Mouse (Mus musculus): ENCODE data around the gene Pdlim3. TPM values are rescaled to one million over a fixed set of nuclear protein-coding genes. Genes with fewer than 3 reads are reported as not detected.
"Not testable (repeated sequence)": the region's sequence is repeated elsewhere in the genome, so short reads cannot be mapped to it uniquely, and the experiment has no call there.

Pdlim3 gene
- total RNA-seq (2021), result 1 to 10 TPM; 1.6 to 1.7 TPM
- long read RNA-seq, experiment 1, result 0 reads
- long read RNA-seq, experiment 2, result 0 reads

DNA sequence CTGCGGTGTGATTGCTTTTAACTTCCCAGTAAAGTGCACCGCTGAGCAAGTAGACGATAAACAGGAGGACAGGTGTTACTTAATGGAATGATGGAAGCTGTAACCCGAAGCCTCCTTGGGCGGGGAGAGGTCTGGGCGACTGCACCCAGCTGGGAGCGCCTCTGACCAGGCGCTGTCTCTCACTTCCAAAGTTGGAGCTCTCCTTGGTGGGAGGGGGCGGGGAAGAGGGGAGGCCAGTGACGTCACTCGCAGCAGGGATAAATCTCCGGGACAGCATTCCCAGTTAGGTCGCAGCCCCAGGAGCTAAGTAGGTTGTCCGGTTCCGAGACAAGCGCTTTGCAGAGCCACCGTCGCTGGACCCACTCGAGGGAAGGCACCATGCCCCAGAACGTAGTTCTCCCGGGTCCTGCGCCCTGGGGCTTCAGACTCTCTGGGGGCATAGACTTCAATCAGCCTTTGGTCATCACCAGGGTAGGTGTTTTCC is at the start of gene Pdlim3:
Gene Pdlim3, plus strand, starts transcription at position 260 of the 484 bp plus-strand sequence.
- DNase-seq (ENCODE audit: low spot score in 2 of 2), result no peak

DNA sequence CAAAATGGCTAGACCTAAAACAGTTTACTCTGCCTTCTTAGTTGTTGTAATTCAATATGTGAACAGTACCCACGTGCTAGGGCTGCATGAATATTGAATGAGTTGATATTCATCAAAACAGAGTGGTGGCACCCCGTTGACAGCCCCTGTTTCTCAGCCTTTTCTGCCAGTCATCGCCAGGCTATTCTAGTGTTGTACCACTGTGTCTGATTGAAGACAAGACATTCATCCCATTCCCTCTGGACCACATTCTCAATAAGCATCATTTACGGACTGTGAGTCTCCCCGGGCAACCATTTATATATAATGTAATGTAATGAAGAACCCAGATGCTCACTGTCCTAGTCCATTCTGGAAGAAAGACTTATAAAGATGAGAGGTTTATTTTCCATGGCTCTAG is 42.0 kb upstream of the Pdlim3 start:
- intact Hi-C loops (cut with DNase I), result no loop called here
- no peak for DNase-seq (ENCODE audit: low spot score in 2 of 2)

More for the DNA sequence above, at the start of gene Pdlim3:
- intact Hi-C loops (cut with DNase I), result no loop called here

DNA sequence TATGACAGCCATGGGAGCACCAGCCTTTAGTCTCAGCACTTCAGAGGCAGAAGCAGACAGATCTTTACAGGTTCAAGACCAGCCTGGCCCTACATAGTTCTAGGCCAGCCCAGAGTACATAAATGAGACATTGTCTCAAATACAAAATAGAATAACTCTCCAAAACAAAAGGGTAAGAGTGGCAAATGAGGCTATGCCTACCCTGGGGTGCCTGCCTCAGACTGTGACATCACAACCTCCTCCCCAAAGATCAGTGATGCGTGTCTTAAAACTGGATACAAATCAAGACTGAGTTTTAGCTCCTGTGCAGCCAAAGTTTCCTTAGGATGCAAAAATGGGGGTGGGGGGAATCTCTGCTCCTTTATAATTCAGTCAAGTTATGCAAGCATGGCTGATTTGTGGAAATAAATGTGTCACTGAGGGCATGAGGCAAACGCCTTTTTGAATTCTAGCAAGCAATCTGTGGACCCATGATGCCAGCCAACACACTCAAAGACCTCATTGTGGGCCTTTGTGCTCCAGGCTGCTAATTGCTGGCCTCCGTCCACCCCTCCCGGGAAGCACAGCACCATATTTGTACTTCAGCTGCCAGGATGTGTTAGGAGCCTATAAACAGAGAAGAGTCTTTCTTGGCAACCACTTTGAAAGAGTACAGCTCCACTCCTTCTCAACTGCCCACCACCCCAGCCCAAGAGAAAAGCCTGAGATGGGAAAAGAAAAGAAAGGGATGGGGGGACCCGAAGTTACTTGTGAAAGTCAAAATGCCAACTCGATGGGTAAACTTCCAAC is 41.0 kb upstream of the Pdlim3 start:
- peak; percentile 65 to 85 for DNase-seq (ENCODE audit: low spot score in 2 of 2)
- intact Hi-C loops (cut with DNase I), result no loop called here

DNA sequence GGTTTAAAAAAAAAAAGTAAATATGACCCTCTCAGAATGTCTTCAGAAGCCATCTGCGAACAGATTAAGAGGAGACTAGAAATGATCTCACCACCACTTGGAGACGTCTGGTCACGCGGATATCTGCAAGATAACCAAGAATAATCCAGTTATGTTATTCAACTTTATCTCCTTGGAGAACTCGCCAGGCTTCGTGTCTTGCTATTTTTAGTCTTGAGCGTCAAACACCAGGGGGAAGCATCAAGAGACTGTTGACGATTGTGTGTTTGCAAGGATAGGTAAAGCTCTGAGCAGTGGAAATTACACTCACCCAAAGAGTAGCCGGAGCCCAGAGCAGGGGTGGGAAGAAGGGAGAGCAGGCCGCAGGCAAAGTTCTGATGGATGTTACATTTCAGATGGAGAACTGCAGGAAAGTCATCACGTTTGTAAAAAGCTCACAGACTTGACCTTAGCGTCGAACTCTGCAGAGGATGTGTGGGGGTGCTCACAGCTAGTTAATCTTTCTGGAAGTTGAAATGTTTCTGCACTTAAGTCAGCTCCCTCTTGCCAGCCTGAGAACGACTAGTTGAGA is 40.3 kb upstream of the Pdlim3 start:
- peak in 1 of 2 experiments; percentile 78 for DNase-seq (ENCODE audit: low spot score in 2 of 2)
- intact Hi-C loops (cut with DNase I), result no loop called here

DNA sequence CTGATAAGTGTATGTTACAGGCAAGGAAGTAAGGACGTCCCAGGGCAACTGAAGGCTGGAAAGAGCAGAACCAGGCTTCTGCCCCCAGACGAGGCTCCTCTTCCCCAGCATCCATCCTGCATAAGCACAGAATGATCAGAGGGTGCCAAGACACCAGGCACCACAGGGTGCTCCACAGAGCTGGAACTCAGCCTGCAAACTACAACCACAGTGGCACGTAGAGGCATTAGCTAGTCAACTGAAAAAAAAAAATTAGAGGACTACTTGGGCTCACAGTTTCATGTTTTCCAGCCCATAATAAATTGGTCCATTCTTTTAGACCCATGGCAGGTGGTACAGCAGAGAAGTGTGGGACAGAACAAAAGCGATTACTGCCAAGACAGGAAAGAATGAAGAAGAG is 39.4 kb upstream of the Pdlim3 start:
- intact Hi-C loops (cut with DNase I), result no loop called here
- no peak for DNase-seq (ENCODE audit: low spot score in 2 of 2)

DNA sequence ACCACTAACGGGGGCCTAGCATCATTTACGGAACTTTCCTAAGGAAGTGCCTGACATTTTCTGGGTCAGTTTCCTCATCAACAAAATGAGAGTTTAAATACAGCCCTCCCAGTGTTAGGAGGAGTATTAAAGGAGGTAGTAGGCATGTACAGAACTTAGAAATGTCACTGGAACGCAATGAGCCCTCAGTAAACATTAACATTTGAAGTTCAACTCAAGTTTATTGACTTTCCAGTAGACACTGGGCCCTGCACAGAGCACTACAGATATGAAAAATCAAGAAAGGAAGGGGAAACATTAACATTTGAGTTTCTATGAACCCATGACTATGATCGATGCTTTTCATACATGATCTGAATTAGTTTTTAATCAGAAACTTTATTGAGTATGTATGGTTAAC is 30.1 kb upstream of the Pdlim3 start:
- intact Hi-C loops (cut with DNase I), result no loop called here
- no peak for DNase-seq (ENCODE audit: low spot score in 2 of 2)

DNA sequence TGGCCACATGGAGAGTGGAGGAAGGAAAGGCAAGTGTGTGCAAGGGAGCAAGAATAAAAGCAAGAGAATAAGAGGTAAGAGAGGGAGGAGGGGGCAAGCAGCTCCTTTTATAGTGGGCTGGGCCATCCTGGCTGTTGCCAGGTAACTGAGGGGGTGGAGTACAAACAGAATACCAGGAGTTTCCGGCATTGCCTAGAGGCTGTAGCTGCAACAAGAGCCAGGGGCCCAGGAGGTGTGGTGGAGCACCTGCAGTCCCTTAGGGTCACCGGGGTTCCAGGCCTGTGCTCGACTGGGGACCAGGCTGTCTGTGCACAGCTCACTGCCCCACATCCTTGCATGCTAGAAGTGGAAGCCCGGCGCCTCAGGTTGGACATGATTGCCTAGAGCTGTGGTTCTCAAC is 27.5 kb upstream of the Pdlim3 start:
- intact Hi-C loops (cut with DNase I), result no loop called here

DNA sequence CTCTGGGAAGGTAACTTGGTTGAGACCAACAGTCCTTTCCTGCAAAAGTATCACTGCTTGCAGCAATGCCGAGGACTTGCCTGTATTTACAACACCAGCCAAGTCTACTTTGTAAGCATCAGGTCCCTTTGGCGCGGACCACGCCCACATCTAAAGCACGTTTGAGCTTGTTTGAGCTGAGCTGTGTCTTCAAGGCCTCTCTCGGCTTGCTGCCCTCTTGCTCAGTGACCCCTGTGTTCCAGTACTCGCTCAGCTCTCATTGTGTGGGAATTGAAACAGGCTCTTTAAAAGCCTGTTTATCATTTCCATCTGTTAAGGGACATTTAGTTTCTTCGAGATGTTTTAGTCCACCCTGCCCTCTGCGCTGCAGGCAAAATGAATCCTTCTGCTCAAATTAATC is 26.9 kb upstream of the Pdlim3 start:
- intact Hi-C loops (cut with DNase I), result no loop called here
- no peak for DNase-seq (ENCODE audit: low spot score in 2 of 2)

More for the DNA sequence above, 27.5 kb upstream of the Pdlim3 start:
- DNase-seq (ENCODE audit: low spot score in 2 of 2), result no peak

DNA sequence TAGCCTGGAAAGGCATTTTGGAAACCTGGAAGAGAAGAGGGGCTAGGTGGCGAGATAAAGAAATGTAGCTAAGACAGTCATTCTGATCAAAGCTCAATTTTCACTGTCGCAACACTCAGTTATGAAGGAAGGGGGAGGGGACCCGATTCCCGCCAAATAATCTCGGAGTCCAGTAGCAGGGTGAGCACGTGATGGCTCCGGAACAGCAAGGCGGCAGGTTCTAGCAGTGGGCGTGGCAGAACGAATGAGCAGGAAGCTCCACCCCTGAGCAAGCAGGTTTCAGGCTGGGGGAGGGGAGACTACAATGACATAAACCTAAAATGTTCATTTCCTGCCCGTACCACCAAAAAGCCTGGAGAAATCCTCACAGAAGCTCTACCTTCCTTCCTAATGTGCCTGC is 13.7 kb upstream of the Pdlim3 start:
- intact Hi-C loops (cut with DNase I); DNase-seq (ENCODE audit: low spot score in 2 of 2): not testable (repeated sequence)

DNA sequence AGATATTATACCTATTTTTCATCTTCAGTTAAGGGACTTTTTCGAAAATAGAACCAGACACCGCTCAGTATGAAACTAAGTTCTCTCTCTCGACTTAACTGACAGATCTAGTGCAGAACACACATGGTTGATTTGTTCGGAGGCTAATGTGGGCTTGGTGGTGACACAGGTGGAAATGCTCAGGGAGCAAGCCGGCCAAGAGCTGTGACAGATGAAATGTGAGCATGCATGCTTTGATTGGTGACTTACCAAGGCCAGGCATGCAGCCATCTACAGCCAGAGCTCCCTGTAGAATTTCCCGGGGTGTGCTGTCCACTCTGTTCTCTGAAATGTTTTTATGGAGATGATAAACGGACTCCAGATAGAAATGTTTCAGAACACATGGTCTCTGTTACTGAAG is 13.2 kb upstream of the Pdlim3 start:
- no peak for DNase-seq (ENCODE audit: low spot score in 2 of 2)
- intact Hi-C loops (cut with DNase I), result no loop called here

DNA sequence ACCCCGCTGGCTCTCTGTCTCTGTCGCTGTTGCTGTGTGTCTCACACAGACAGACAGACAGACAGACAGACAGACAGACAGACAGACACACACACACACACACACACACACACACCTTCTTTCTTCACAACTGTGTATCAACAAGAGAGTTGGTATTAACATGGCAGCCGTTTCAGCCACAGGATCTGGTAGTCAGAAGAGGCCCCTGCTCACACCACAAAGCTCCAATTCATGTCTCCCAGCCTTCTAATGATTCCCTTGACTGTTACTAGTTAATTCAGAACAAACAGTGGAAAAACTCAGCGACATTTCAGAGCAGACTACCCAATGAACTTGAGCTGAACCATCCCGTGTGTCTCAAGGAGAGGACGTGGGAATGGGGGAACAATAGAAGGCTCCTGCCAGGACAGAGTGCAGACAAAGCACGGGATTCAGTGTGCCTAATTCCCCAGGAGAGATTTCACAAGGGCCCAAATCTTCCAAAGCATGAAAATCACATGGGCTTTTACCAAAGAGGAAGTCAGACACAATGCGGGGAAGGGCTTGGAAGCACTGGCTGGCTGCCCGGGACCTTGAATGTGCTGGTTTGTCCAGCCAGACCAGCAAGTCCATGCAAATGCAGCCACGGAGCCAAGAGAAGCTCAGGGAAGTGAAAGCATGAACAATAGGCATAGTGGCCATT is 10.2 kb upstream of the Pdlim3 start:
- intact Hi-C loops (cut with DNase I), result no loop called here
- DNase-seq (ENCODE audit: low spot score in 2 of 2), result peak; percentile 29 to 47

DNA sequence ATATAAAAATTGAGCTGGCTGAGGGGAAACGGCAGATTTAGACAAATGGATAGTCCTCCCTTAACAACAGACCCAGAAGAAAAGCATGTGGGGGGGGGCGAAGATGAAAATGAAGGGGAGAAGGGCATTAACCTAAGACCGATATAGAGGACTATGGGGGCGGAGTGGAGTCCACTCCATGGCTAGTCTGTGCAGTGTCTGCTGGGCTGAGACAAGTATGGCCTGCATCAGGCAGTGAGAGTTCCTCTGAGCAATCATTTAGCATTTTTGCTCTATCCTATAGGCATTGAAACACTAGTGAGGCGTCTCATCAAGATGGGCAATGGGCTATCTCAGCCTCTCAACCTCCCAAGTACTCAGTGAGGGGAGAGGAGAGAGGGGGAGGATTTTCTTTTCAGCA is 8.9 kb upstream of the Pdlim3 start:
- no peak for DNase-seq (ENCODE audit: low spot score in 2 of 2)
- intact Hi-C loops (cut with DNase I), result no loop called here

DNA sequence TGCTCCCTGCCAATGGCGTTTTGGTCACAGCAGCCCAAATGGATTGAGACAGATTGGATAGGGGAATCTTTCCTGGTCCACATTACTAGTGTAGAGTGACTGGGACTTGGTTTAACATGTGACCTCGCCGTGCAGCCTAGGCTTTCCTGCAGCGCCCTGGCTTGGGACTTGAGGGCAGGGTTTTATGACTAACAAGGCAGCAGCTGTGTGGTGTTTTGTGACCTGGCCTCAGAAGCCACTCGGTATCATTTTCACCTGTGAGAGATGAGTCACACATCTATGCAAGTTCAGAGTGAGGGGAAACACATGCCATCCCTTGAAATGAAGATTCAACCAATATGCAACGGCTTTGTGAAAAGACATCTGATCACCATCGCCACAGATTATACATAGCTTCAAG is 7.6 kb upstream of the Pdlim3 start:
- no peak for DNase-seq (ENCODE audit: low spot score in 2 of 2)
- intact Hi-C loops (cut with DNase I), result no loop called here

DNA sequence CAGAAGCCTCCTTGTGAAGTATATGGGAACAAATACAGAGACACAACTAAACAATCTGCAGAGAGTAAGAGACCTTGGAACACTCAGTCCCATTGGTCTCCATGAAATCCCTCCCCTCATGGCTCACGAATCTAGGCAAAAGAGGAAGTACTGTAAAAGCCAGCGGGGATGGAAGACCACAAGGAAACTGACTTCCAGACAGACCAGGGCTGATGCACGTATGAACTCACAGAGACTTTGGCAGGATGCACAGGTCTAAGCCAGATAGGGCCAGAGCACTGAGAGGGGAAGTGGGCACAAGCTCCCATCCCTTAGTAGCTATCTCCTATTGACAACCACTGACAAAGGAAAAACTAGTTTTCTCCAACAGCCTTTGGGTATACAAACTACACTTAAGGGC is 4.8 kb upstream of the Pdlim3 start:
- no peak for DNase-seq (ENCODE audit: low spot score in 2 of 2)
- intact Hi-C loops (cut with DNase I), result no loop called here

DNA sequence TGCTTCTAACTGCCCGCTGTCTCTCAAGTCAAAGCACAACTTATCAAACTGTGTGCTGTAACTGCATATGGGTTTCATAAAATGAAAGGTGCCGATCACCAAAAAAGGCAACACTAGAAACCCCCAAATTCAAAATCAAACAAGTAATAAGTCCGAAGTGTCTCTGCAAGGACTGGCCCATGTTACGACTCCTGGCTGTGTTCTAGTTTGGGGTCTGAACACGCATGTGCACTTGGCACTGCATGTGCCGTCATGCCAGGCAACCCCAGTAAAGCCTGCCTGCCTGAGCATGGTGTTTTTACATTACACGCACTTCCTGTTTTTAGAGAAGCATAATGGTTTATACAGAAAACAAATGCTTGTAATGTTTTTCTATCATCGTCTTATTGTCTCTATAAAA is 3.5 kb upstream of the Pdlim3 start:
- intact Hi-C loops (cut with DNase I), result no loop called here
- DNase-seq (ENCODE audit: low spot score in 2 of 2), result no peak

DNA sequence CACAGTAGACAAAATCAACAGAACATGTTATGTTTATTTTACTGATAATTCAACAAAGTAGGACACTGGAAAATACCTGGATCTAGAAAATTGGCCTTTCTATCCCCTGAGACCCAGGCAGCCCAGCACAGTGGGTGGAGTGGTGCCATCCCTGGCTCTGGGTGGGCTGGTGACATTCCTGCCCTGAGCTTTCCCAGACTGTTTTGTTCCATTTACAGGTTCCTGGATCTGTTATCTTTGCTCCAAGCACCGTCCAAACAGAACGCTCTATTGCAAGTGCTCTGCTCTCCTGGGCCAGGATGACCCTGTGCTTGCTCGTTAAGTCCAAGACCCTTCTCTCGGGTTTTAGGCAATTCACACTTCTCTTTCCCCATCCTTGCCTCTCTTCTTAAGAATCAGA is 1.5 kb upstream of the Pdlim3 start:
- intact Hi-C loops (cut with DNase I), result no loop called here
- no peak for DNase-seq (ENCODE audit: low spot score in 2 of 2)

DNA sequence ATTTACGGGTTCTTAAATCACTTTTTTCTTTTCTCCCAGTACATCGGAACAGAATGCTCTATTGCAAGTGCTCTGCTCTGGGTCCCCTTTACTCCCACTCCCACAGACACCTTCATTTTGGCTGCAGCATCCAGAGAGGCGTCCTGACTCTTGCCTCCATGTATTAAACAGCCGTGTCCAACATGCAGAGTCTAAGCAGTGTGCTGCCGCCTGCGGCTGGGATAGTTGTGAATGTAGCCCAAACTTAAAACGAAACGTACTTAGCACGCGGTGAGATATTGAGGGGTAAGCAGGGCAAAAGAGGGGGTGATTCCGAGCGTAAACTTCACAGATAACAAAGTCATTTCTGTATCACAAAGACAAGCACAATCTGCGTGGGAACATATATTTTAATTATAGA is 709 bp upstream of the Pdlim3 start:
- DNase-seq (ENCODE audit: low spot score in 2 of 2), result no peak

DNA sequence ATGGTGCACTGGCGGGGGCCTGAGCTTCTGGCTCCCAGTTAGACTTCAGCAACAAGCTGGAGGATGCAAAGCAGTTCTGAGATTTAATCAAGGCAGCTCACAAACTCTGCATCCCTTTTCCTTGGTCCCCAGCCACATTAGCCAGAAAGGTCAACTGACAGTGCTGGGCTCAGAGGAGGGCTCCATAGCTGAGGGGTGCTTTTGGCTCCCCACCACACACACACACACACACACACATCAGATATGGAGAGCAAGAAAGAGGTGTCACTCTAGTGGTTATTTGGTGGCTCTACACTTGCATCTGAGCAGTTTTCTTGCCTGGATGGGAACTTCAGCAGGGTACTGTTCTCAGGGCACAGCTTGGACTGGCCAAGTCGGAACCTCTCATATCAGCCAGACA is 514 bp downstream of the Pdlim3 start:
- intact Hi-C loops (cut with DNase I), result no loop called here
- DNase-seq (ENCODE audit: low spot score in 2 of 2), result no peak

More for the DNA sequence above, 709 bp upstream of the Pdlim3 start:
- intact Hi-C loops (cut with DNase I), result no loop called here

DNA sequence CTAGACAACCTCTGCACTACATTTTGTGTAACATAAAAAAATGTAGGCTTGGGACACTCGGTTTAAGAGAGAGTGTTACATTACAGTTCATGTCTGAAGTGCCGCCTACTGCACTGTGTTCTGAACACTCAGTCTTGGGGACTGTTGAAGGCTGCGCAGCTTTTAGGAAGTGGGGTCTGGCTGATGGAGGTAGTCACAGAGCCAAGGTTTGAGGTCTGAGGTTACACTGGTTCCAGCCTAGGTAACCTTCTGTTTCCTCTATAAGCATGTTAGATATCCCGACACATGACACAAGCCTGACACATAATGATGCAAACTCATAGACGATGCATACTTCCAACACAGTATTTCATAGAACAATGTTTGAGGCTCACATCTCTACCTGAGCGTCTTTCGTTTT is 4.5 kb downstream of the Pdlim3 start:
- DNase-seq (ENCODE audit: low spot score in 2 of 2), result no peak
- intact Hi-C loops (cut with DNase I), result no loop called here

DNA sequence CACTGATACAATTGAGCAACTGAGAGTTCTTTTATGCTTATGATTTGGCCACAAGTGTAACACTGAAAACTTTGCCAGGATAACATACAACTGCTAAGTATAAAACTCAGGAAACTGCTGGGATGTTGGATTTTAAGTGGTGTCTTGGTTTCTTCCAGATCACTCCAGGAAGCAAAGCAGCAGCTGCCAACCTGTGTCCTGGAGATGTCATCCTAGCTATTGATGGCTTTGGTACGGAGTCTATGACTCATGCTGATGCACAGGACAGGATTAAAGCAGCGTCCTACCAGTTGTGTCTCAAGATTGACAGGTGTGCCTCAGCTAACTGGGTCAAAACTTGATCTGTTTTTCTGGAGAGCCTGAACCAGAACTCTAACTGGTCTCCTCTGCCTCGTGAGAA is 11.3 kb downstream of the Pdlim3 start:
- intact Hi-C loops (cut with DNase I), result no loop called here
- DNase-seq (ENCODE audit: low spot score in 2 of 2), result no peak

DNA sequence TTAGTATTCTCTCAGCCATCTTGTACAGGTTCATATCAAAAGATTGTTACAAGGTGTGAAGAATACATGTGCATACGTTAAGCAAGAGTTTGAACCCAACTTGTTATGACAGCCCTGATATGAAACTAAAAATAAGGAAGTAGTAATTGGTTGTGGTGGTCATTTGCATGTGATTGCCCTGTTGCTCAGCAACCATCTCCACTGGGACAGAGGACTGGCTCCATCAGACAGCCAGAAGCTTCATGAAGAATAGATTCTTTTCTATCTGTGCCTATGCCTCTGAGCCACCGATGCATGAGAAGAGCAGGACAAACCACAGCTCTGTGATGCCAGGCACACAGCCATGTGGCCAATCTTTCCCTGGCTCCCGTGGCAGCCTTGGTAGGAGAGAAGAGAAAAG is 14.5 kb downstream of the Pdlim3 start:
- no peak for DNase-seq (ENCODE audit: low spot score in 2 of 2)
- intact Hi-C loops (cut with DNase I), result no loop called here

Data from left cerebral cortex, postnatal 14 days (tissue).